Mouse (Mus musculus): ENCODE measurements at regions not wholly inside any gene's neighbourhood (a gene's known extent, or its start where the extent isn't known, plus 50 kb on each side); places are given as distances from the start of the nearest gene placed in this dataset.

GRCm38 (mm10) chr7:79543231-79544071 lies 74.0 kb downstream of the Rhcg start:
- intact Hi-C loops (cut with DNase I) = loop anchor here (10.0 kb wide), 1 partner anchor 169 kb away; no protein-coding TSS in a partner anchor

- intact Hi-C loops (cut with DNase I) = loop anchor here (10.0 kb wide), 1 partner anchor 168 kb away; no protein-coding TSS in a partner anchor
Observed at GRCm38 (mm10) chr7:79542379-79543015, 75.0 kb downstream of the Rhcg start.

- intact Hi-C loops (cut with DNase I) = loop anchor here (10.0 kb wide), 1 partner anchor 165 kb away; no protein-coding TSS in a partner anchor
Observed at GRCm38 (mm10) chr7:79540246-79540645, 74.1 kb upstream of the Polg start.

DNA sequence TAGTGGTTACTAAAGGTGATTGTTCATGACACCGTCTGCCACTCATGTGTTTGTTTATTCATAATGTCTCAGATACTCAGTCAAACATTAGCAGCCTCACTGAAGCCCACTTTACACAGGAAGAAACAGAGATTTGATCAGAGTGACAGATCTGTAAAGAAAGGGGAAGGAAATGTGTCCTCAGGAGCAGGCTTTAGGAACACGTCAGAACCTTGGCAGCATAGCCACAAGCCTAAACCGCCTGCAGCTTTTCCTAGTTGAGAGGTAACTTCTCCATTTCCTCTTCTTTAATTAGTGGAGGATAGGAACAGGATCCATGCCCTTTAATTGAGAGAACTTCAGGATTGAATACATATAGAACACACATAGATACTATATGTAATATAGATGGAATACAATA lies 73.3 kb upstream of the Polg start:
- intact Hi-C loops (cut with DNase I) = no loop called here

DNA sequence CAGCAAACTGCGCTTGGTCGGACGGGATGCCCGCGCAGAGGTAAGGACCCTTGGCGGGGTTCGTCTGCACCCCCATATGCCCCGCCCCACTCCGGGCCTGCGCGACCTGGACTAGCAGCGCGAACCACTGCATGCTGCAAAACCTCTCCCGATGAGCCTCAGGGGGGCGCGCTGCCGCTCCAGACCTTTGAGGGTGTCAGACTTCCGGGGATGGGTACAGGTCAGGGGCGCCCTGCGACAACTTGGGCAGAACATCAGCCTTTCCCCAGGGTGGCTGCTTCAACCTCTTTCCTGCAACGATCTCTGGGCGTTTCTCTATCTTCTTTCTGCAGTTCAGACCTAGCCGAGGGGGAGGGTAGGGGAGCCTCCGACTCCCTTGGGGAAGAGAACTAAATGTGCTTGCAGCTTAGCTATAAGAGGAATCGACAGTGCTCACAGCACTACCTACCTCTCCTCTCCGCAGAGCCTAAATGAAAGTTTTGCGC lies 70.0 kb upstream of the Polg start:
- intact Hi-C loops (cut with DNase I) = no loop called here

DNA sequence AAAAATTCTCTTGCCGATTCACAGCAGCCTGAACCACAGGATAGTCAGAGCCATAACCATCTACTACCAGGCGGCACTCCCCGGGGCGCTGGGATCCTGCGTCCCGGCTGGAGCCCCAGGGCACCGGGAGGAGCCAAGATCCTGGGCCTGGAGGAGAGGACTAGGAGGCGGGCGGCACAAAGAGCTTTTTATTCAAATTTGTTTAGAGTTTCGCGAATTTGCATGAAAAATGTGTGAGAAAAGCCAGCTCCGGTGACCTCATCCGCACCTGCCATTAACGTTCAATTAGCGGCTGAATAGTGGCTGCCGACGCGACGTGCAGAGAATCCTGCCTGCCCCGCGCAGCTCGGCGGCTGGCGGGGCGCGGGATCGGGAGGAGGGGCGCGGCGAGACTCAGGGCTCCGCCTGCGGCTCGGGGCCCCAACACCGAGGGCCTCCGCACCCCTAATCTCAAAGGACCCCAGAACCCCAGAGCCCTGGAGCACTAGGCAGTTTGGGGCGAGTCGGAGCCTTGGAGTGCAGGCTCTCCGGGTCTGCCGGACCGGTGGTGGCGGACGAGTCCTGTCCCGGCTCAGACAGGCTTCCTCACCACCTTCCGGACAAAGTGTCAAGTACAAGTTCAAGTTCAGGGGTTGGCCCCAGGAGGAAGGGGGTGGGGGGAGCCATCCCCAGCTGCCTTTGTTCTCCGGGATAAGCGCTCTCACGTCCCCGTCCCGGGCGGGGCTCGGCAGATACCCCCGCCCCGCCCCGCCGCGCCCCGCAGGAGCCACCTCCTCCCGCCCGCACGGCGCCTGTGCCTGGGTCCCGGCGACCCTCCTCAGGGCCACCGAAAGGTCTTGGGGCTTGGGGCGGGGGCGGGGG lies 69.3 kb upstream of the Polg start:
- intact Hi-C loops (cut with DNase I) = no loop called here

DNA sequence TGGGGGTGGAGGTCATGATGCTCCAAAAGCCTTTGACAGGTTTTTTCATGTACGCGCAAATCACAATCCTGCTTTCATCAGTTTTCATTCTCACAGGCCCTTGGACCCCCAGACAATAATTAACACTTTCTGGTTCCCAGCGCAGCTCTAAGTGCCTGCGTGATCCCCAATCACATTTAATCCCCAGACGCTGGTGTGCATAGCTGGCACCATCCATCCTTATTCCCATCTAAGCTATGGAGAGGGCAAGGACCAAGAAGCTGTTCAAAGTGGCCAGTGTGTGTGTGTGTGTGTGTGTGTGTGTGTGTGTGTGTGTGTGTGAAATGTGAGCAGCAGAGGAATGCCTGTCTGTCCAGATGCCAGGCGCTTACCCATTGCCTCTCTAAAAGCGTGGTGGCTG lies 68.7 kb upstream of the Polg start:
- intact Hi-C loops (cut with DNase I) = no loop called here

DNA sequence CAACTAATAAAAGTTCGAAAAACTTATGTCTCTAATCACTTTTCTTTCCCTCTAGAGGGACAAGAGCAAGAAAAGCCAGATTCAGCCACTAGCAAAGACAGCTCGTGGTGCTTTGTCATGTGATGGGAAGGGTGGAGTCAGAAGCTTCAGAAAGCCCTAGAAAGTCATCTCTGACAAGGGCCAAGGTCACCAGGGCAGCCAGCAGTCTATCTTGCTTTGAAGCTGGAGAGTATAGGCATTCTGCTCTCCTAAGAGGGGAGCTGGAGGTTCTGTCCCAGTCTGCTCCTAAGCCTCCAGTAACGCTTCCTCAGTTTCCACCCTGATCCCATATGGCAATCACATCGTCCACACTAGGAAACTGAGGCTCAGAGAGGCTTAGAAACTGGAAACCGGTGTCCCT lies 68.2 kb upstream of the Polg start:
- intact Hi-C loops (cut with DNase I) = no loop called here

GRCm38 (mm10) chr7:79532626-79533140 lies 66.5 kb upstream of the Polg start:
- intact Hi-C loops (cut with DNase I) = no loop called here

GRCm38 (mm10) chr7:79531551-79532356 lies 65.6 kb upstream of the Polg start:
- intact Hi-C loops (cut with DNase I) = no loop called here

DNA sequence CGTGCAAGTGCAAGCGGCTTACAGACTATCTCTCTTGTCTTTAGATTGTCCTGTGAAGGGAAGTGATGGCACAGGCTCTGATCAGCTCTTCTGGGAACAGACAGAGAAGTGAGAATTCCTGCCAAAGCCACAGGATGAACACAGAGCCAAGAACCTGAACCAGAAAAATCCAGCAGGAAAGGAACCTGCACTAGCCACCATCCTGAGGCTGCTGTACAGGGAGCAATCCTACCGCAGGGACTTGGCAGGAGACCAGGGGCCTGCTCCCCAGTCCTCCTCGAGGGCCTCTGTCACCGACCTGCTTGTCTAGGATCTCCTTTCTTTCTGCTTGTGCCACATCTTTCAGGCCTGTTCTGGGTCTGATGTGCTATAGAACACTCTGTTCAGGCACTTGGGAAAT lies 65.0 kb upstream of the Polg start:
- intact Hi-C loops (cut with DNase I) = no loop called here

DNA sequence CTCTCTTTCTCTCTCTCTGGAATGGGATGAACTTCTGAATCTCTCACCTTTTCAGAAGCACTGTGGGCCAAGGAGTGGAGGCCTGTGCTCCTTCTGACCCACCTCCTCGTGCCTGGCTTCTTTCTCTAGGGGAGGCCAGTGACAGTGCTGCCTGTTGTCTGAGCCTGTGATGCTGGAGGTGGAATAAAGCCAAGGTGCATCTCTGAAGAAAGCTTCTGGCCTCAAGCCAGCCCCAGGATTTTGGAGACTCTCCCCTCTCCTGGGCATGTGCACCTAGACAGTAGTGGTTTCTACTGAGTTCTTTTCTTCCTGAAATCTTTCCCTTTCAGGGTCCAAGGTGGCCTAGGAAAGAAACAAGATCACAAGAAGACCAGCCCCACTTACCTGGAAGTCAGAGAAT lies 63.3 kb upstream of the Polg start:
- intact Hi-C loops (cut with DNase I) = no loop called here

GRCm38 (mm10) chr7:79527984-79528383 lies 61.8 kb upstream of the Polg start:
- intact Hi-C loops (cut with DNase I) = no loop called here

DNA sequence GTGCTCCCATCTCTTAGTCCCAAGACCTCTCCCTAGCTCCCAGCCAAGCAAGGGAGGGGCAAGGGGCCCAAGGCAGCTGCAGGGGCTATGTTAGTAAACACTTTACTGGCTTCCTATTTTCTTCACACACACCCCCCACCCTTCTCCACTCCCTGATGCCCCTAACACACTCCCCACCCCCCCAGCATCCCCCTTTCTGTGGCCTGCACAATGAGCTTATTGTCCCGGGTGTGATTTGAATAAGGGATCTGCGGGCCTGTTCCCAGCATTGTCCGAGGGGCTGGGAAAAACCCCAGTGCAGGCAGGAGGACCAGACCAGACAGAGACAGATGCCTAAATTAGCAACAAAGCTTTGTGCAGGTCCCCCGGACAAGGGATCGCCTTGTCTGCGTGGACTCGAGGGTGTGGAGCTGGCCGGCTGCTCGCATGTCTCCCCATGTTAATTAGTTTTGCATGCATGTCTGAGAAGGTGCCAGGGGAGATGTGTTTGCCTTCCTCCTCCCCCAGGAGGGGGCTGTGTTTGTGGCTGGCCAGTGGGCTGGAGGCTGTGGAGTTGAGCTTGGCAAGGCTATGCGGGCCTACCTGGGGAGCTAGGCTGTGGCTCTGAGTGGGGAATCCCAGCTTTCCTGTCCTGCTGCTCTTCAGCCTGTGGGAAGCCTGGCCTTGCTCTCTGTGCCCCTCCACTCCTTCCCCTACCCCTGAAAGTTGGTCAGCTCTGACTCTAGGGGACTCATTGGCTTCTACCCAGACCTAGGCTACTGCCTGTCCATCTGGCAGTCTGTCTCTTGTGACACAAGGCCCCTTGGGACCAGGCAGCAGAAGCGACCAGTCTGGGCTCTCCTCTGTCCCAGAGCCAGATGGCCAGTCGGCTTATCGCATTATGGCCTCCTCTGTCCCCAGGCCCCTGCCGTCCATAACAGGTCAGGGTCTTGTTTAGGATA lies 59.8 kb upstream of the Polg start:
- intact Hi-C loops (cut with DNase I) = no loop called here

DNA sequence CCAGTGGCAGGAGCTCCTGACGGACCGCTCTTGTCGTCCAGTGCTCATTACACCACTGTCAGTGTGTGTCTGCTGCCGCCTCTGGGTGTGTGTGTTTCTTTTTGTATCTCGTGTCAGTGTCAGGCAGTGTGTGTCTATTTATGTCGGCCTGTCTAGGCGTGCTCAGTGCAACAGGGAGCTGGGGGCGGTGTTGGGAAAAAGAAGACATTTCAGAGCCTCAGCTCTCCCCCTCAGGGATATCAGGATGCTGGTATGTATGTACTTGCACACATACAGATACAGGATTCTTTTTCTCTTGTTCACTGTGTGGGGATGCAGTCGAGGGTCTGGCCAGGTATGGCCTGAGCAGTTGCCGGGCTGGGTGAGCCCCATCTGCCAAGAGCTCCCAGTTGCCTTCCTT lies 58.8 kb upstream of the Polg start:
- intact Hi-C loops (cut with DNase I) = no loop called here

DNA sequence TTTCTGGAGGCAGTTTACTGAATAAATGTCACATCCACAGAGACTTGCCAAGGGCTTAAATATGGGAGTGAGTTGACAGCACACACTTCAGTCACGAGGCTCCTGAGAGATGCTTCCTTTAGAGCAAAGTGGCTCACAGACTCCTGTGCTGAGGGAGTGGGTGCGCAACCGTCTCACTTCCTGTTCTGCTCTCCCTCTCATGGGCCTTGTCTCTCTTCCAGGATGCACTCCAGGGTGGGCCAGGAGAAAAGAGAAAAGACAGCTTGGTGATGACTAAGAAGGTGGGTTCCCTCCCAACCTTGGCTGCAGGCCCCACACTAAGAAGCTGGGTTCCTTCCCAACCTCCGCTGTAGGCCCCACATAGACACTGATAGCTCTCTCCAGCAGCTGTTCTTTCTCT lies 57.5 kb upstream of the Polg start:
- intact Hi-C loops (cut with DNase I) = no loop called here

- intact Hi-C loops (cut with DNase I) = no loop called here
Observed at GRCm38 (mm10) chr7:79522046-79522445, 55.9 kb upstream of the Polg start.

DNA sequence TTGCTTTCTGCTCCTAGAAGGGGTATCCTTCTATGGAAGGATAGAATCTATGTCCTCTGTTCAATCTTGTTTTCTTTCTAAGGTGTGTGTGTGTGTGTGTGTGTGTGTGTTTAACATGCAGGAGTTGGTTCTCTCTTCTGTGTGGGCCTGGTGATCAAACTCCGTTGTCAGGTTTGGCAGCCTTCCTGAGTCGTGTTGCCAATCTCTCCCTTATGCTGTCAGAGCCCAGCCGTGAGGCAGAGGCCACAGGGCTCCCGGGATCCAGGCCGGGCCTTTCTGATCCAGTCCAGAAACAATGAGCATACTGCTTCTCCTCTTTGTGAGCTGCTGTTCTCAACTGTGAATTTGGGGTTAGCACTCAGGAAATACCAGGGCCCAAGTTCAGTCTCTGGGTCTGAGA lies 55.1 kb upstream of the Polg start:
- intact Hi-C loops (cut with DNase I) = no loop called here

GRCm38 (mm10) chr7:79520222-79520710 lies 54.1 kb upstream of the Polg start:
- intact Hi-C loops (cut with DNase I) = no loop called here

Measured in adrenal gland (tissue).